ENCODE assay signal across 9 mouse cellular contexts in the genomic region with DNA sequence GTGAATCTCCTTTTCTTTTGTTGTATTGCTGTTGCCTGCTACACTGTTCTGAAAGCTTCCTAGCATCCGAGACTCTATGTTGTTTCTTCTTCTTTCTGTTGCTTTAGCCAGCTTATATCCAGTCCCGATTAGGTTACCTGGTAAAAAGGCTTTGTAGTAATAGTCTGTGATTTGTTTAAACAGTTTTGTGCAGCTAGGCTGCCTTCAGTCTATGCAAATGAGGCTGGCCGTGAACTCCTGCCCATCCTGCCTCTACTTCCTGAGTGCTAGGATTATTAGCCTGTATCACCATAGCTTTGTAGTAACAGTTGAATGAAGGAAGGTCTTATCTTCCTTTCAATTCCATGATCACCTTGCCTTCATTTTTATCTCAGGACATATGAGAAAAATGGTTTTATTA. TPM values are rescaled to one million over a fixed set of nuclear protein-coding genes. Genes with fewer than 3 reads are reported as not detected.
DNase-seq lines count a peak whose midpoint lies in the region; ATAC-seq and TF ChIP-seq lines count a peak whose summit lies in the region.
"Had no signal": no experiment of that assay in that cellular context is flagged by ENCODE, and none has a peak within 500 bp of the region (broad histone marks: within the 10 kb centered on the region; RNA-seq: fewer than 3 reads in every experiment).

No protein-coding gene starts in this region.

- no peaks in the 10 kb centered on the region for H3K9me3 ChIP-seq in lung, embryonic 14.5 days (ENCODE audit: low read depth, low read length)
- no peaks in the 10 kb centered on the region for H3K9me3 ChIP-seq in intestine, embryonic 16.5 days (ENCODE audit: control insufficient read depth, low read length)
- no peaks in the 10 kb centered on the region for H3K9me3 ChIP-seq in neural tube, embryonic 13.5 days

- H3K9ac ChIP-seq in lung, embryonic 14.5 days = peak overlapping the region; percentile 2; the same call in 1 of the 2 replicates
- 0 out of 2 replicates have a peak overlapping the region, but pooled peaks have one; percentile 20 for H3K9ac ChIP-seq in intestine, embryonic 16.5 days (ENCODE audit: low read depth, low read length)
- H3K9ac ChIP-seq in neural tube, embryonic 13.5 days = no peak overlapping the region

- no peak for DNase-seq in lung, embryonic 14.5 days
- no peak for DNase-seq in lung, postnatal 25 days (ENCODE audit: low spot score)
- no peak for DNase-seq in Muller cell, postnatal 12 days (ENCODE audit: inconsistent ontology term)
- no peak for DNase-seq in gastrocnemius, adult 8-10 months (ENCODE audit: low spot score in 2 of 2)
- DNase-seq in cerebellum, adult 2 months = no peak

- H3K27ac ChIP-seq in lung, embryonic 14.5 days (ENCODE audit: low read depth) = no peak overlapping the region
- no peak overlapping the region for H3K27ac ChIP-seq in embryonic fibroblast, embryonic 13.5 days (ENCODE audit: insufficient read depth, low read length)
- no peak overlapping the region for H3K27ac ChIP-seq in intestine, embryonic 16.5 days (ENCODE audit: low read length)
- H3K27ac ChIP-seq in neural tube, embryonic 13.5 days (replicated peaks) = no peak overlapping the region
- H3K27ac ChIP-seq in cerebellum, adult 2 months (ENCODE audit: insufficient read depth, low read length) = no peak overlapping the region

- H3K36me3 ChIP-seq in lung, embryonic 14.5 days (ENCODE audit: insufficient read depth) = peaks cover 41% of the 10 kb centered on the region
- H3K36me3 ChIP-seq in intestine, embryonic 16.5 days (ENCODE audit: control insufficient read depth, insufficient read depth, low read length) = no peaks in the 10 kb centered on the region
- peaks cover 12% of the 10 kb centered on the region; the same call in 1 of the 2 replicates for H3K36me3 ChIP-seq in neural tube, embryonic 13.5 days

- no peak for TF ChIP-seq POLR2A in embryonic fibroblast, embryonic 13.5 days (IDR thresholded peaks at IDR 0.05; ENCODE audit: low read depth, low read length)
- no peak for TF ChIP-seq POLR2A in cerebellum, adult 2 months (IDR thresholded peaks at IDR 0.05; ENCODE audit: borderline replicate concordance, insufficient read depth, low read length)

- H3K27me3 ChIP-seq in lung, embryonic 14.5 days (ENCODE audit: insufficient read depth, low read length) = no peaks in the 10 kb centered on the region
- no peaks in the 10 kb centered on the region for H3K27me3 ChIP-seq in intestine, embryonic 16.5 days (replicated peaks; ENCODE audit: control insufficient read depth, insufficient read depth, low read length)
- no peaks in the 10 kb centered on the region for H3K27me3 ChIP-seq in neural tube, embryonic 13.5 days
- no peaks in the 10 kb centered on the region for H3K27me3 ChIP-seq in cerebellum, adult 2 months (ENCODE audit: control insufficient read depth, insufficient read depth, low read length)
- H3K27me3 ChIP-seq: Patski had no signal

- no peak for TF ChIP-seq CTCF in lung, embryonic 14.5 days (IDR thresholded peaks at IDR 0.05; ENCODE audit: low read depth)
- no peak for TF ChIP-seq CTCF in embryonic fibroblast, embryonic 13.5 days (IDR thresholded peaks at IDR 0.05; ENCODE audit: borderline replicate concordance, insufficient read depth, low read length)
- no peak for TF ChIP-seq CTCF in cerebellum, adult 2 months (IDR thresholded peaks at IDR 0.05; ENCODE audit: borderline replicate concordance, insufficient read depth, low read depth, low read length)

- H3K4me1 ChIP-seq in lung, embryonic 14.5 days (ENCODE audit: insufficient read depth) = peaks cover 2% of the 10 kb centered on the region; the same call in 1 of the 2 replicates
- H3K4me1 ChIP-seq in embryonic fibroblast, embryonic 13.5 days (ENCODE audit: control insufficient read depth, insufficient read depth, low read length) = peaks cover 4% of the 10 kb centered on the region; the same call in 1 of the 2 replicates
- H3K4me1 ChIP-seq in intestine, embryonic 16.5 days (ENCODE audit: control insufficient read depth, insufficient read depth, low read length) = peaks cover 4% of the 10 kb centered on the region; the same call in 1 of the 2 replicates
- H3K4me1 ChIP-seq in neural tube, embryonic 13.5 days (replicated peaks) = peaks cover 18% of the 10 kb centered on the region
- no peaks in the 10 kb centered on the region for H3K4me1 ChIP-seq in cerebellum, adult 2 months (ENCODE audit: control insufficient read depth, insufficient read depth, low read length)

- ATAC-seq in lung, embryonic 14.5 days (ENCODE audit: insufficient read depth) = no peak
- ATAC-seq in intestine, embryonic 16.5 days = no peak
- ATAC-seq in neural tube, embryonic 13.5 days (ENCODE audit: low read depth) = no peak
- ATAC-seq: Patski had no signal

- H3K4me2 ChIP-seq in lung, embryonic 14.5 days = peak overlapping the region; percentile 74
- peak overlapping the region; percentile 62 for H3K4me2 ChIP-seq in intestine, embryonic 16.5 days (ENCODE audit: low read depth, low read length)
- peak overlapping the region; percentile 90 for H3K4me2 ChIP-seq in neural tube, embryonic 13.5 days

- peak overlapping the region; percentile 52; the same call in 1 of the 2 replicates for H3K4me3 ChIP-seq in lung, embryonic 14.5 days (ENCODE audit: low read depth, low read length)
- H3K4me3 ChIP-seq in embryonic fibroblast, embryonic 13.5 days (ENCODE audit: insufficient read depth, low read length) = peak overlapping the region; percentile 39; the same call in 1 of the 2 replicates
- peak overlapping the region; percentile 29 for H3K4me3 ChIP-seq in intestine, embryonic 16.5 days (ENCODE audit: low read length)
- H3K4me3 ChIP-seq in neural tube, embryonic 13.5 days = peak overlapping the region; percentile 76
- no peak overlapping the region for H3K4me3 ChIP-seq in cerebellum, adult 2 months (replicated peaks; ENCODE audit: insufficient read depth, low read depth, low read length)

- 36% methylated on average over 3 of the region's 3 CpGs for WGBS in lung, embryonic 14.5 days
- WGBS in intestine, embryonic 16.5 days = 38% methylated on average over 3 of the region's 3 CpGs
- 51% methylated on average over 3 of the region's 3 CpGs for WGBS in neural tube, embryonic 13.5 days
- WGBS in cerebellum, adult 2 months = 46% methylated on average over 3 of the region's 3 CpGs

RNA-seq across cellular contexts. Expression of a gene that starts 1.5 kb away (rescaled TPM):
- polyA plus RNA-seq in lung, embryonic 14.5 days (2014; fragmentation: Nextera tagmentation; extraction: Ambion mirVana) = 44.5 and 47.7 TPM in 2 replicates
- polyA plus RNA-seq in embryonic fibroblast, embryonic 13.5 days (2011; ENCODE audit: insufficient read length, low read depth, missing spikeins) = 17.4 and 24.0 TPM in 2 replicates
- polyA plus RNA-seq in intestine, embryonic 16.5 days (2015; fragmentation: Nextera tagmentation; extraction: Ambion mirVana) = 21.9 and 22.2 TPM in 2 replicates
- polyA plus RNA-seq in neural tube, embryonic 13.5 days (2015; fragmentation: Nextera tagmentation; extraction: Ambion mirVana) = 7.6 and 9.2 TPM in 2 replicates
- not detected for total RNA-seq in gastrocnemius, adult 8-10 months (2022)
- polyA plus RNA-seq in cerebellum, adult 2 months (2012; rRNA removed) = 0.16 and 0.18 TPM in 2 replicates

RNA-seq across cellular contexts. Expression of a gene that starts 12.9 kb away (rescaled TPM):
- 37.9 and 41.0 TPM in 2 replicates for polyA plus RNA-seq in lung, embryonic 14.5 days (2014; fragmentation: Nextera tagmentation; extraction: Ambion mirVana)
- polyA plus RNA-seq in embryonic fibroblast, embryonic 13.5 days (2011; ENCODE audit: insufficient read length, low read depth, missing spikeins) = 228 and 282 TPM in 2 replicates
- 6.5 and 9.2 TPM in 2 replicates for polyA plus RNA-seq in intestine, embryonic 16.5 days (2015; fragmentation: Nextera tagmentation; extraction: Ambion mirVana)
- 2.9 and 3.4 TPM in 2 replicates for polyA plus RNA-seq in neural tube, embryonic 13.5 days (2015; fragmentation: Nextera tagmentation; extraction: Ambion mirVana)
- 1 to 10 TPM; 4.0 to 5.8 (median 5.0) TPM for total RNA-seq in gastrocnemius, adult 8-10 months (2022)
- polyA plus RNA-seq in cerebellum, adult 2 months (2012; rRNA removed) = 2.1 and 3.3 TPM in 2 replicates

RNA-seq across cellular contexts. Expression of a gene that starts 40.6 kb away (rescaled TPM):
- polyA plus RNA-seq in lung, embryonic 14.5 days (2014; fragmentation: Nextera tagmentation; extraction: Ambion mirVana) = 3.1 and 3.3 TPM in 2 replicates
- polyA plus RNA-seq in embryonic fibroblast, embryonic 13.5 days (2011; ENCODE audit: insufficient read length, low read depth, missing spikeins) = not detected in 2 replicates
- polyA plus RNA-seq in intestine, embryonic 16.5 days (2015; fragmentation: Nextera tagmentation; extraction: Ambion mirVana) = 5.9 and 7.5 TPM in 2 replicates
- not detected in 2 replicates for polyA plus RNA-seq in neural tube, embryonic 13.5 days (2015; fragmentation: Nextera tagmentation; extraction: Ambion mirVana)
- total RNA-seq in gastrocnemius, adult 8-10 months (2022) = under 1 TPM in 2 of 4 experiments, not detected in 2; 0.35 to 0.54 TPM
- not detected in 2 replicates for polyA plus RNA-seq in cerebellum, adult 2 months (2012; rRNA removed)
- polyA plus RNA-seq: Patski had no signal
